Mouse (Mus musculus): Measurements from ENCODE around the gene Wipi1.

The Wipi1 gene

DNA sequence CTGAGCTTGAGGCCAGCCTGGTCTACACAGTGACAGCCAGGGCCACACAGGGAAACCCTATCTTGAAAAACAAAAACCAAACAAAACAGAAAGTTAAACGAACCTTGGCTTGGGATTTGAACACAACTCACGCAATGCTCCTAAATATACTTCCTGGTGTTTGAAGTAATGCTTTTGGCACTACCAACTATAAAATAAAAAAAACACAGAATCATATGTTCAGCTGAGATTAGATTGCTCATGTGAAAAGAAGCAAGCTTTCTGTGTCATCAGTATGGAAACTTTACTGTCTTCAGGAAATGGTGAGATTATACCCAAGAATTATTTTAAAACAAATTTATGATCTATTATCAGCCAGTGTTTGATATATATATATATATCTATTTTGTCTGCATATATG is 25.3 kb downstream of the Wipi1 start:
- intact Hi-C loops (cut with DNase I): loop anchor here (5.0 to 10.0 kb wide), 2 partner anchors 36 to 272 kb away; no protein-coding TSS in a partner anchor

GRCm38 (mm10) chr11:109584843-109585713 is 26.7 kb downstream of the Wipi1 start:
- intact Hi-C loops (cut with DNase I): loop anchor here (1.0 to 10.0 kb wide), 3 partner anchors 37 to 270 kb away; no protein-coding TSS in a partner anchor

DNA sequence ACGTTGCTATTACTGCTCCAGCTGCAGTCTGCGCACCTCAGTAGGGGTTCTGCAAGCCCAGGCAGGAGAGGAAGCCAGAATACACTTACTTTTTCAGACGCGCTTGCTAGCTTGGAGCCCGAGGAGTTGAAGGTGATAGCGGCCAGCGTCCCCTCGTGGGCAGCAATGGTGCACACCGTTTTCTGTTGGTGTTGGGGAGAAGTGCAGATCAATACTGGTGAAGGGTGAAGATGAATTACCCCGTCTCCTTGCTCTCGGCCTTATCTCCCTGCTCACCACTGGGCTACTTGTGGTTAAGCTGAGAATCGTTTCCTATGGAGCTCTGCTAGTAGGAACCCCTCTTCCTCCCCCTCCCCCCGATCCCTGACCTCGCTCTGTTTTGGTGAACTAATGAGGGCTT is 27.8 kb downstream of the Wipi1 start:
- intact Hi-C loops (cut with DNase I): loop anchor here (10.0 kb wide), 1 partner anchor 269 kb away; no protein-coding TSS in a partner anchor

GRCm38 (mm10) chr11:109579999-109580398 is 31.8 kb downstream of the Wipi1 start:
- intact Hi-C loops (cut with DNase I): loop anchor here (2.0 to 10.0 kb wide), 2 partner anchors 129 to 265 kb away; no protein-coding TSS in a partner anchor

GRCm38 (mm10) chr11:109578536-109578935 is 33.2 kb downstream of the Wipi1 start:
- intact Hi-C loops (cut with DNase I): loop anchor here (2.0 kb wide), 1 partner anchor 128 kb away; no protein-coding TSS in a partner anchor

DNA sequence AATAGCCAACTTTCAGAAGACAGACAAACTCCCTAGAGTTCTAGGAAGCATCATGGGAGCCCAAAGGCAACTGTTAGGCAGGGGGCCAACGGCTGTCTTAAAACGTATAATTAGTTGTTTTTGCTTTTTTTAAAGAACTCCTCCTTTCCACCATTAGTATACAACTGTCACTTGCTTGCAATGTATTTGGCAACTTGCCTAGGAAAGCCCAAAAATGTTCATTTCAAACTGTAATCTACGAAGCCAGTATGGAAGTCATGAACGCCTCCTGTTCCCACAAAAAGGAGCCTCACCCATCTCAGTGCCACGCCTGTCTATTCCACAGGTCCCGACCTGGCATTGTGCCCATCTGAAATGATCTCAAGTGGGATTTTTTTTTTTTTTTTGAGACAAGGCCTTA is 35.9 kb downstream of the Wipi1 start:
- intact Hi-C loops (cut with DNase I): no loop called here

DNA sequence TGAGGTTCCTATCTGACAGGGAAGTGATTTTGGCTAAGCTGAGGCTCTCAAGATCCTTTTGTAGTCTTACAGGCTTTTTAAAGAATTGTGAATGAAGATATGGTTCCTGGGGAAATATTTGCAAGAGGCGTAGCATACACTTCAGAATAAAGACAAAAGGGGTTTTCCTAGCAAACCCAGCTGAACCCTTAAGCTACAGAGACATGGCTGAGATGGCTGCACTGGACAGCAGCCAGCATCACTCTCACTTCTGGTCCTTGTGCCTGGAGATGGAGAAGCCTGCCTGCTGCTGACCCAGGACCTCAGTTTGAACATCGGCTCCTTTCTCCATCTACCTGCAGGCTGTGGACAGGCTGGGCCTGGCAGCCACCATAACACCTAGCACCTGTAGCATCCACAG is 37.2 kb downstream of the Wipi1 start:
- intact Hi-C loops (cut with DNase I): no loop called here

GRCm38 (mm10) chr11:109572051-109572450 is 39.7 kb downstream of the Wipi1 start:
- intact Hi-C loops (cut with DNase I): no loop called here

GRCm38 (mm10) chr11:109569809-109570208 is 42.0 kb downstream of the Wipi1 start:
- intact Hi-C loops (cut with DNase I): no loop called here

- intact Hi-C loops (cut with DNase I): no loop called here
Measured at GRCm38 (mm10) chr11:109569007-109569618, 42.7 kb downstream of the Wipi1 start.

- intact Hi-C loops (cut with DNase I): no loop called here
Measured at GRCm38 (mm10) chr11:109564466-109565214, 47.1 kb downstream of the Wipi1 start.

DNA sequence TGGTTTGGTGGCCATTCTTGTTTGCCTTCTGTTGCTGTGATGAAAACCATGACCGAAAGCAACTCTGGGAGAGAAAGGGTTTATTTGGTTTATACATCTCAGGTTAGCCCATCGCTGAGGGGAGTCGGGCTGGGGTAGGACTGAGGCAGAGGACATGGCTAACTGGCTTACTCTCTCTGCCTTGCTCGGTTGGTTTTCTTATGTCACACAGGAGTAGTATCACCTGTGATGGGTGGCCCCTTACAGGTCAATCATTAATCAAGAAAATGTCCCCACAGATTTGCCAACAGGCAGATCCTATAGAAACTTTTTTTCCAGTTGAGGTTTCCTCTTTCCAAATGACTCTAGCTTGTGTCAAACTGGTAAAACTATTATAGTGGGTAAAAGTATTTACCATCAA is 48.1 kb downstream of the Wipi1 start:
- intact Hi-C loops (cut with DNase I): no loop called here

DNA sequence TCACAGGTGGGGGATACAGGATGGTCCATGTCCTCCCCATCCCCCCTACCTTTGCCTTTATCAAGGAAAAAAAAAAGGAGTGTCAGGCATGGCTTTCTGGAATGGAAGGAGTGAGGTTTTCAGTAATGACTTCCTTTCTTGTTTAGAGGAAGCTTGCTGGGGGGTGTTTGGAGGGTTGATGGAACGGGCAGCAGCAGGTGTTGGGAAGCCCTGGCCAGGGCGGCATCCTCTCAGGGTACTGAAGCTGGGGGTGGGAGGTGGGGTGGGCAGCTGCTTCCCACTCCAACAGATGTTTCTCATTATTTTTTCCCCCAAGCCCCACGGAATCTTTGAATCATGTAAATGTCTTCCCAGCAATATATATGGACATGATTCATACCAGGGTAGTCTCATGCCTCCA is 50.3 kb downstream of the Wipi1 start:
- intact Hi-C loops (cut with DNase I): no loop called here

DNA sequence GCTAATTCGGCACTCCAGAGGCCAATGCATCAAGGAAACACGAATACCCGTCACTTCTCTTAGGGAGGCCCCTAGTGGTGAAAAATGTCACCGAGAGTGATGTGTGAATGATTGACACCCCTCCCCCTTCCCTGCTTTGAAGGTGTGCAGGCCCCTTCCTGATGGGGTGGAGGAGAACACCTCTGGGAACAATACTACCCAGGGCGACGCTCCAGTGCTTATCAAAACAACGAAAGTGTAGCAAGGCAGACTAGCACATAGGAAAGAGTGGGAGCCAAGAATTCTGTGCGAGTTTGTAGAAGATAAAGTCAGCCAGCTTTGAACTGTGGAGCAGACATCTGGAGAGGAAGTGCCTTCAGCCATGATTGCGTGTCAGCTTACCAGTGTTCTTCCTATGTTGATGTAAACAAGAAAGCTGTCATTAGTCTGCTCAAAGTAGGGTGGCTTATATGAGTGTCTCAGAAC is 50.9 kb downstream of the Wipi1 start:
- intact Hi-C loops (cut with DNase I): no loop called here

GRCm38 (mm10) chr11:109559241-109559640 is 52.5 kb downstream of the Wipi1 start:
- intact Hi-C loops (cut with DNase I): no loop called here

- intact Hi-C loops (cut with DNase I): no loop called here
Measured at GRCm38 (mm10) chr11:109557419-109557818, 54.3 kb downstream of the Wipi1 start.

DNA sequence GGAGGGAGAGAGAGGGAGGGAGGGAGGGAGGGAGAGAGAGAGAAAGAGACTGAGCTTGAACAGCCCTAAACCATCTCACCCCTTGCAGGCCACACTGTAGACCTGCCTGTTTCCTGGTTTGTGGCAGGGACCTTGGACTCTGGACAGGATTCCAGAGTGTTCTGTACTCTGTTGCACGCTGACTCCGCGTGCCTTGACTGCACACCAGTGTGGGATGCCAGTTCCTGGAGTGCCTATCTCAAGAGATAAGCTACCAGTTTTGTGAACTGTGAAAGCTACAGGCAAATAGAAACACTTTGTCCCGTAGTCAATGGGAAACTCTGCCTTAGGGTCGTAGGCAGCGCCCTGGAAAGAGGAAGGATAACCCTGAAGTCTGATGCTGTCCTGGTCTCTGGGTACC is 55.6 kb downstream of the Wipi1 start:
- intact Hi-C loops (cut with DNase I): no loop called here

DNA sequence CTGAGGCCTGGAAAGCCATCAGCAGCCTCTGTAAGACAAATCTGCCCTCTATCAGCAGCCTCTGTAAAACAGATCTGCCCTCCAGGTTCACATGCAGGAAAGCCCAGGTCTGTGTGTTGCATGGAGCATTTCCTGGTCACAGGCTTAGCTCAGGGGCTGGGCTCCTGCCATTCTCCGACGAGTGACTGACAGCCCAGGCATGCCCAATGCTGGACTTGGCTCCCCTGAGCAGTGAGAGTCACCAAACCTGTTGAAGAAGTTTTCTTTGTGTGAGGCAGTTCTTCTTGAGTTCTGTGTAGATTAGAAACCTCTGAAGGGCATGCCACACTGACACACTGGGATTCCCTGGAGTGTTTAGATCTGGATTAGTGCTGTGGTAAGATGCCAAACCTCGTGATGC is 57.3 kb downstream of the Wipi1 start:
- intact Hi-C loops (cut with DNase I): no loop called here

DNA sequence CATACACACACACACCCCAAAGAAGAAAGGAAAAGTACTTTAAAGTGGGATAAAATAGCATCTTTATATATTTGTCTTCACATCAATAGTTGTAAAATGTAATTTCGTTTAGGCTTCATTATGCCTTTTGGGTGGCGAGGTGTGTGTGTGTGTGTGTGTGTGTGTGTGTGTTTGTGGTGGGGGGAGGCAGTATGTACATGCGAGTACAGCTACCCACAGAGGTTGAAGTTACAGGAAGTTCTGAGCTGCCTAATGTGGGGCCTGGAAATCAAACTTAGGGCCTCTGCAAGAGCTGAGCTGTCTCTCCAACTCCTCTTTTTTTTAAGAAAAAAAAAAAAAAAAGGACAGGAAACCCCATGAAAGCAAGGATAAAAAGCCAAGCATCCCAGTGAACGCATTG is 57.8 kb downstream of the Wipi1 start:
- intact Hi-C loops (cut with DNase I): no loop called here

GRCm38 (mm10) chr11:109549599-109550290 is 62.0 kb downstream of the Wipi1 start:
- intact Hi-C loops (cut with DNase I): no loop called here

GRCm38 (mm10) chr11:109547652-109548051 is 64.1 kb downstream of the Wipi1 start:
- intact Hi-C loops (cut with DNase I): no loop called here
